In genomic region chr9:64769066-64769695, GRCm38 (mm10) we compare ENCODE assay signal across 10 mouse cellular contexts. TPM values are rescaled to one million over a fixed set of nuclear protein-coding genes. Genes with fewer than 3 reads are reported as not detected.
DNase-seq lines count a peak whose midpoint lies in the region; ATAC-seq lines count a peak whose summit lies in the region.
"Had no signal": no experiment of that assay in that cellular context is flagged by ENCODE, and none has a peak within 500 bp of the region (broad histone marks: within the 10 kb centered on the region; RNA-seq: fewer than 3 reads in every experiment).

No protein-coding gene starts in this region.

- DNase-seq in heart, embryonic 10.5 days (ENCODE audit: low spot score) = no peak
- DNase-seq in heart, adult 9 months (ENCODE audit: low spot score in 2 of 2) = no peak
- peak; percentile 43 to 62 for DNase-seq in right cerebral cortex, postnatal 10 days (ENCODE audit: low spot score in 2 of 2)
- DNase-seq in right cerebral cortex, postnatal 25 days = no peak
- peak; percentile 51 for DNase-seq in c-Kit-positive CD71-positive TER-119-negative erythroid progenitor cells, embryonic 14.5 days (ENCODE audit: low read depth)
- DNase-seq in heart, postnatal 4 days = peak; percentile 58
- no peak for DNase-seq in spleen, postnatal 14 days (ENCODE audit: low spot score in 2 of 2)

- H3K36me3 ChIP-seq in heart, embryonic 10.5 days = no peaks in the 10 kb centered on the region
- H3K36me3 ChIP-seq in neural tube, embryonic 15.5 days = no peaks in the 10 kb centered on the region
- H3K36me3 ChIP-seq: embryonic facial prominence, embryonic 12.5 days; lung, embryonic 15.5 days had no signal

- no peaks in the 10 kb centered on the region for H3K27me3 ChIP-seq in heart, embryonic 10.5 days (ENCODE audit: insufficient read depth, poor library complexity, severe bottlenecking)
- H3K27me3 ChIP-seq in neural tube, embryonic 15.5 days (replicated peaks) = no peaks in the 10 kb centered on the region
- H3K27me3 ChIP-seq: embryonic facial prominence, embryonic 12.5 days; lung, embryonic 15.5 days had no signal

- no peaks in the 10 kb centered on the region for H3K9me3 ChIP-seq in heart, embryonic 10.5 days
- H3K9me3 ChIP-seq in neural tube, embryonic 15.5 days (replicated peaks) = no peaks in the 10 kb centered on the region
- H3K9me3 ChIP-seq: embryonic facial prominence, embryonic 12.5 days; lung, embryonic 15.5 days had no signal

- H3K4me2 ChIP-seq in neural tube, embryonic 15.5 days = peak overlapping the region; percentile 22; the same call in 1 of the 2 replicates
- H3K4me2 ChIP-seq: embryonic facial prominence, embryonic 12.5 days; lung, embryonic 15.5 days had no signal

- H3K9ac ChIP-seq in neural tube, embryonic 15.5 days (replicated peaks) = no peak overlapping the region
- H3K9ac ChIP-seq: embryonic facial prominence, embryonic 12.5 days; lung, embryonic 15.5 days had no signal

- ATAC-seq in neural tube, embryonic 15.5 days (ENCODE audit: low FRiP score) = no peak

- H3K4me1 ChIP-seq in heart, embryonic 10.5 days = peaks cover 26% of the 10 kb centered on the region
- H3K4me1 ChIP-seq in neural tube, embryonic 15.5 days = peaks cover 4% of the 10 kb centered on the region
- H3K4me1 ChIP-seq: embryonic facial prominence, embryonic 12.5 days; lung, embryonic 15.5 days had no signal

- no peak overlapping the region for H3K4me3 ChIP-seq in heart, embryonic 10.5 days
- no peak overlapping the region for H3K4me3 ChIP-seq in neural tube, embryonic 15.5 days (replicated peaks)
- H3K4me3 ChIP-seq: embryonic facial prominence, embryonic 12.5 days; lung, embryonic 15.5 days had no signal

- WGBS in heart, embryonic 10.5 days = 50% methylated on average over 9 of the region's 9 CpGs
- WGBS in neural tube, embryonic 15.5 days = 42% methylated on average over 9 of the region's 9 CpGs

- 0 out of 2 replicates have a peak overlapping the region, but pooled peaks have one; percentile 22 for H3K27ac ChIP-seq in heart, embryonic 10.5 days
- peak overlapping the region; percentile 60 for H3K27ac ChIP-seq in neural tube, embryonic 15.5 days (replicated peaks)
- H3K27ac ChIP-seq: embryonic facial prominence, embryonic 12.5 days; lung, embryonic 15.5 days had no signal

RNA-seq across cellular contexts. Expression of gene Rab11a, which starts 31.6 kb away (rescaled TPM):
- polyA plus RNA-seq in heart, embryonic 10.5 days (2016; fragmentation: Nextera tagmentation; extraction: Ambion mirVana) = 318 and 342 TPM in 2 replicates
- total RNA-seq in heart, postnatal 4 days (2021) = 100 to 1,000 TPM; 268 to 285 TPM
- 398 and 419 TPM in 2 replicates for polyA plus RNA-seq in neural tube, embryonic 15.5 days (2015; fragmentation: Nextera tagmentation; extraction: Ambion mirVana)

RNA-seq across cellular contexts. Expression of gene Dennd4a, which starts 42.0 kb away (rescaled TPM):
- 7.3 and 7.8 TPM in 2 replicates for polyA plus RNA-seq in heart, embryonic 10.5 days (2016; fragmentation: Nextera tagmentation; extraction: Ambion mirVana)
- total RNA-seq in heart, postnatal 4 days (2021) = 10 to 100 TPM; 13.8 to 16.9 TPM
- polyA plus RNA-seq in neural tube, embryonic 15.5 days (2015; fragmentation: Nextera tagmentation; extraction: Ambion mirVana) = 9.0 and 10.2 TPM in 2 replicates

Comparison
In these comparisons a context has a peak if more than half of its experiments do, and no peak if none do; other contexts are left out.
1. DNase-seq: peak in right cerebral cortex, postnatal 10 days (2 of 2), c-Kit-positive CD71-positive TER-119-negative erythroid progenitor cells, embryonic 14.5 days (single experiment) and heart, postnatal 4 days (single experiment); none in heart, embryonic 10.5 days (single experiment), heart, adult 9 months (0 of 2), right cerebral cortex, postnatal 25 days (single experiment) and spleen, postnatal 14 days (0 of 2).